Mouse (Mus musculus) gastrocnemius, postnatal 10 days (tissue): ENCODE results near the gene Sdr9c7. TPM values are rescaled to one million over a fixed set of nuclear protein-coding genes. Genes with fewer than 3 reads are reported as not detected.
"Not testable (repeated sequence)": the region's sequence is repeated elsewhere in the genome, so short reads cannot be mapped to it uniquely, and the experiment has no call there.

Source experiments
- DNase-seq: peaks from one replicate; pipeline ENCODE4 v3.0.0; 2021; ENCODE audit warnings: mixed read lengths
- total RNA-seq, 2 experiments: library from RNA; stranded (reverse); gene quantifications; 2 replicates each; pipeline ENCODE4 v1.2.3; 2021

Sdr9c7 gene
- total RNA-seq, 2 experiments from 2014 or later = not detected

GRCm38 (mm10) chr10:127907386-127907951 lies 9.2 kb downstream of the Sdr9c7 start:
- DNase-seq = no peak

DNA sequence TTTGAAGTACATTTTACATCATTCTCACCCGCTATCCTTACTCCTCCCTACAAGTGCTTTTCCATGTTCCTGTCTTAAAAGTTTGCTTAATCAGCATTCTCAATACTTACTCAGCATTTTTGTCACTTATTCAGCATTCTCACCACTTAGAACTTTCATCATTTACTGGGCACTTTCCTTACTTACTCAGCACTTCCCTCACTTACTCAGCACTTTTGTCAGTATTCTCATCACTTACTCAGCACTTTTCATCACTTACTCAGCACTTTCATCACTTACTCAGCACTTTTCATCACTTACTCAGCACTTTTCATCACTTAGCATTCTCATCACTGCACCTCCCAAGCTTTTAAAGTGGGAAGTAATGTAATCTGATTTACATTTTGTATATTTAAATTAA lies 17.3 kb downstream of the Sdr9c7 start:
- DNase-seq = no peak

- not testable (repeated sequence) for DNase-seq
Observed at GRCm38 (mm10) chr10:127917183-127917582, 18.9 kb downstream of the Sdr9c7 start.

GRCm38 (mm10) chr10:127917651-127918050 lies 19.3 kb downstream of the Sdr9c7 start:
- DNase-seq = no peak

GRCm38 (mm10) chr10:127922241-127922640 lies 23.9 kb downstream of the Sdr9c7 start:
- no peak for DNase-seq

GRCm38 (mm10) chr10:127923024-127923423 lies 24.7 kb downstream of the Sdr9c7 start:
- no peak for DNase-seq

- DNase-seq = no peak
Observed at GRCm38 (mm10) chr10:127924597-127925378, 26.5 kb downstream of the Sdr9c7 start.

GRCm38 (mm10) chr10:127927737-127928136 lies 29.4 kb downstream of the Sdr9c7 start:
- DNase-seq = no peak

- peak; percentile 33 for DNase-seq
Observed at GRCm38 (mm10) chr10:127932290-127932926, 34.1 kb downstream of the Sdr9c7 start.

- DNase-seq = no peak
Observed at GRCm38 (mm10) chr10:127936271-127936670, 38.0 kb downstream of the Sdr9c7 start.

DNA sequence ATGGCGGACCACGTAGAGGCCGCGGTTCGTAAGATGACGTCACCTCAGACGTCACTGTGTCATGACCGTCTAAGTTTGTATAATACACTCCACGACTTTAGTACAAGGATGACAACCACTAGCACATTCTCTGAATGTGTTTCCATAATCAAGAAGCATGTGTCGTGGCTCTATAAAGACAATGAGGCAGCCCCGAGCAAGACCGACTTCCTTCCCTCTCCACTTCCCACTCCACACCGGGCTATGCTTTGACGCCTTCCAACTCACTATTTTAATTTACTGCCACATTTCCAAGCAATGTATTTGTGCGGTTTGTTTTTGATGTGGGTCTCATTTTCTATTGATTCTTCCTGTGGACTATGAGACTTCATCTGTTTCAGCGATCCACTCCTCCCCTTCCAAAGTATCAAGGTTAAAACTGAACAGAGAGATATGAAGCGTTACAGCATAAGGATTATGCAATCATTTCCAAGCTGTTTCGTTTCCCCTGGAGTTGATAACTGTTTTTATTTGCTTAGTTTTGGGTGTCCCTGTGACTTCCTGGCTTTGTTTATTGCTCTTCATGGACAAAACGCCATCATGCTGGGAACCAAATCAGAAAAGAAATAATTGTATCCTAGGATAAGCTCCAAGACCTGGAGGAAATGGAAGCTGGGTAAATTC lies 38.6 kb downstream of the Sdr9c7 start:
- no peak for DNase-seq

DNA sequence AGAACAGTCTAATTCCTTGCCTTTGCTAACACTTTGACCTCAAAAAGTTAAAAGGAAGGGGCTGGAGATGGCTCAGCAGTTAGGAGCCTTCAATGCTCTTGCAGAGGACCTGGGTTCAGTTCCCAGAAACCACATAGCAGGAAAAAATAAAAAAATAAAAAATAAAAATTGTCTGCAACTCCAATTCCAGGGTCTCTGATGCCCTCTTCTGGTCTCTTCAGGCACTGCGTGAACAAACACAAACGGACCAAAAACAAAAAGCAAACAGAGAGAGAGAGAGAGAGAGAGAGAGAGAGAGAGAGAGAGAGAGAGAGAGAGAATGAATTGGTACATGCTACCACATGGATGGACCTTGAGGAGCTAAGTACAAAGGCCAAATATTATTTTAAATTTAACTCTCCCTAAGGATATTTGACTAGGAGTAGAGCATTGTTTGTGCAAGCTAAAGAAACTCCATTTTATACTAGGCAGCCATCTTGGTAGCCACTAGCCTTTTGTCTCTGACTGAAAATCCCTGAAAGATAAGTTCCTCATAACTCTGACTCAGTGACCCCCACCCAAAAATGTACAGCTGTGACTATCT lies 39.2 kb downstream of the Sdr9c7 start:
- DNase-seq = peak; percentile 72

GRCm38 (mm10) chr10:127939667-127940066 lies 41.3 kb downstream of the Sdr9c7 start:
- not testable (repeated sequence) for DNase-seq

DNA sequence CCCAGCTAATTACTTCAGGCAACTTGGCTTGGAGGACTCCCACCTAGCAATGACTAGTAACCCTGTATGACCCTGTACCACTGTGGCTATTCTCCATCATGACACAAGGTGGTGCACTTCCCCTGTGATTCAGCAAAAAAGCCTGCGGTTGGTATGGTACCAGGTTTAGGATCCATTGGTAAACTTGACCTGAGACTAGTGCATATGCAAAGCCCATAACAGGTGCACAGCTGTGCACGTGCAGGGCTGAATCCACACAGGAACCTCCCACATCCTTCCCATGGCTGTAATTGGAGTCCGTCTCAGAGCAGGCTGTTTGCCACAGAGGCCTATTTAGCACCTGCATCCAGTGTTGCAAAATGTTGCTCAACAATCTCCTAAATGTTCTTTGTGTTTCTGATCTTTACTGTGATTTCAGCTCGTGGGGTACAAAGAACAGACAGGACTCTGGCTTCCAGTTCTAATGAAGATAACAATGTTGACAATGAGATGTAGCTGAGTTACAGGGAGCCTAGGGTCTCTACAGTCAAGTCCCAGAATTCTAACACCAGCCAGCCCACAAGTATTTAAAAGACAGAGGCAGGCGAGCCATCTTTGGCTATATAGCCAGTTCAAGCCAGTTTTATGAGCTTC lies 47.2 kb downstream of the Sdr9c7 start:
- peak; percentile 16 for DNase-seq

DNA sequence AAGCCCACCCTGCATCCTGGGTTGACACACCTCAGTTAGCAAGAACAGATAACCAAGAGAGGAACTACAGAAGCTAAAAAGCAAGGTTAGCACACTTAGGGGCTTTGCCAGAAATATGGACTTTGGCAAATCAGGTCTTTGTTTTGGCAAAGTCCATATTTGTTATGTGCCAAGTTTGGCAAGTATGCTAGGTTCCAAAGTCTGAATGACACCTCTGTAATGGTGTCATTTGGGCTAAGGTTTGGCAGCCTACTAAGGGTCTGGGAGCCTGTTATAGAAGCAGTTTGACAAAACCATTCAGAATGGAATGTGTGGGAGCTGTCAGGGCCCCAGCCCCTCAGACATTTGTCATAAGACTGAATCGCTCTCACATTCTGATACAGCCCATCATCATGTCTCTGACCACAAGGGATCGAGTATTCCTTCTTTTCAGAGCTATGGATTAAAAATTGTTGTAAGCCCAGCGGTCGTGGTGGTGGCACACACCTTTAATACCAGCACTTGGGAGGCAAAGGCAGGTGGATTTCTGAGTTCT lies 51.3 kb downstream of the Sdr9c7 start:
- DNase-seq = no peak

DNA sequence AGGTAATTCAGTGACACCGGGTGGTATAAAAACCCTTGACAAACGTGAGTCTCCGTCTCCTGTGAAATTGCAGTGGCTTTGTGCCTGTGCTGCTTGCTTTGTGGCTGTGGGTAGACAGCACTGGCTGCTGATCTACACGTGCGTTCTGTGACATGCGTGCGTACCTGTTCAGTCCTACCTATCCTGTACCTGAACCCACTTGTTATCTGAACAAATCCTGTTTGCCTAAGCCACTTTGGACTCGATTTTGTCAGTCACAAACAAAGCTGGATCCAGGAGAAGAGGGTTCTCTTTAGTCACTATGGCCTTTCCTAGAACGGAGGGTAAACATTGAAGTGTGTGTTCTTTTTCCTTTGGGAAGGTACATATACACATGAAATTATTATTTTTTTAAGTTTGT lies 53.1 kb downstream of the Sdr9c7 start:
- DNase-seq = no peak

- DNase-seq = no peak
Observed at GRCm38 (mm10) chr10:127951821-127952220, 53.5 kb downstream of the Sdr9c7 start.

DNA sequence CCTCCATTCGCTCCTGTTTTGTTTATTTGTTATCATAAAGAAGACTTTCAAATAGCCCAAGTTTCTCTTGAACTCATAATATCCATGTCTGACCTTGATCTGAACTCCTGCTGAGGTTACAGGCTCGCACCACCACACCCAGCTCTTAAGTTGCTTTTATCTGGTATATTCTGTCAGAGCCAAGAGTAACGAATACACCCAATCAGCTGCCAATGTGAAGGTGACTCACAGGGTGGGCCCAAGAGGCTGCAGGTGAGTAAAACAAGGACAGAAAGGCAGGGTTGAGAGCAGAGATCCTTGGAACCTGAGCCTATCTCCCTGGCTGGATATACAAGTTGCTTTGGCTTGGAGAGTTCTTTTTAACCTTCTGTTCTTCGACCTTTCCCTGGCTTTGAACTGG lies 56.7 kb downstream of the Sdr9c7 start:
- no peak for DNase-seq

DNA sequence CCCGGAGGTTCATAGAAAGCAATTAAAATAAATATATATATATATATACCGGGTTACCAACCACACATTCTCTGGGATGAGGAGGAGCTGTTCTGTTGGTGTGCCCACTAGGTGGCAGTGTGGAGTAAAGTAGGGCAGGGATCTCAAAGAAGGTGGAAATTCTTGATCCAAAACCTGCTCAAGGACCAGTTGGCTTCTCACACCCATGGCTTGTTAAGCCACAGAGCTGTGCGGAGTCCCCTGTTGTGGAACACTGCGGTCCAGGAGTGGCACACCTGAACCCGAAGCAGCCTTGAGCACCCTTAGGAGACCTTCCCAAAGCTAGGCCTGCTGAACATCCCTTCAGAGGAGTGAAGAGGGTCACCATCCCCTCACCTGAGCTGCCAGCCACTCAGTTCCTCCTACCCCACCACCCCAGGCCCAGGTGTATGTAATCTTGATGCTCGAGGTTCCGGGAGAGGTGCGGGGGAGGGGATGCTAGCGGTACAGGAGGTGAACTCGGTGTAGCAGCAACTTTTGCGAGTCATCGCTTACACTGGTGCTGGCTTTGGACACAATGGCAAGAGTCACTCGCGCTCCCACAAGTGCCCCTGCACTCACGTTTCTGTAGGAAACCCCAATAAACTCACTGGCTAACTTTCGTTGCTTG lies 58.0 kb downstream of the Sdr9c7 start:
- peak; percentile 84 for DNase-seq

DNA sequence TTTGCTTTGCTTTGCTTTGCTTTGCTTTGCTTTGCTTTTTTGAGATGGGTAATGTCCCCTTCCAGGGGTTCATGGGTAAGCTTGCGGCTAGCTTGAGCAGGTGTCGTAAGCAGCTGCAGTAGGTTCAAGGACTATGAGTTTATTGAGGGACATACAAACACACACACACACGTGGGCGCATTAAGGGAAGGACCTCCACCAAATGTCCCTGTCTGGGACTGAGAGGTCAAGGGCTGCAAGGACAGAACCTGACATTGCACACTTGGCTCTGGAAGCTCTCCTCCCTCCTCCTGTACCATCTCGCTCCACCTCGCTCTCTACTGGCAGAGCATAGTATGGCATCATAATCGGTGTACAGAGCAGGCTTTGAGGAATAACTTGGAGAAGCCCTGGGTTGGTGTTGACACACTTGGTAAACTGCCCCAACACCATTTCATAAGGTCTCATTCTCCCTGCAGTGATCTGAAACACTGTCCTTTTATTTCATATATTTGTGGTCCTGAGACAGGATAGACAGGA lies 60.9 kb downstream of the Sdr9c7 start:
- no peak for DNase-seq
